Mouse (Mus musculus) neural tube, embryonic 12.5 days (tissue): ENCODE results near the gene Usp3. TPM values are rescaled to one million over a fixed set of nuclear protein-coding genes. Genes with fewer than 3 reads are reported as not detected.
A peak's percentile ranks its signal among the peaks of the same experiment; 100 is the strongest.

Source experiments
- ATAC-seq: fragments of 200-750 bp; cut with Nextera tagmentation; 2 replicates; pipeline ENCODE4 v1.8.0; 2017; ENCODE audit warnings: low read depth, mild to moderate bottlenecking, moderate TSS enrichment, moderate library complexity; ENCODE audit not compliant: low FRiP score
- H3K27ac ChIP-seq: fragments of 300-500 bp; sonication (generic); 2 replicates; pipeline ENCODE4 v1.5.1; 2016
- H3K27me3 ChIP-seq: fragments of 300-500 bp; sonication (generic); replicated peaks from 2 replicates; pipeline ENCODE4 v1.6.1; 2016; ENCODE audit warnings: mild to moderate bottlenecking
- H3K36me3 ChIP-seq: fragments of 300-500 bp; sonication (generic); 2 replicates; pipeline ENCODE4 v1.6.1; 2016; ENCODE audit warnings: mild to moderate bottlenecking
- H3K4me1 ChIP-seq: fragments of 300-500 bp; sonication (generic); 2 replicates; pipeline ENCODE4 v1.6.1; 2016
- H3K4me2 ChIP-seq: fragments of 300-500 bp; sonication (generic); replicated peaks from 2 replicates; pipeline ENCODE4 v1.6.1; 2016; ENCODE audit warnings: mild to moderate bottlenecking
- H3K4me3 ChIP-seq: fragments of 300-500 bp; sonication (generic); 2 replicates; pipeline ENCODE4 v1.5.1; 2016
- H3K9ac ChIP-seq: fragments of 300-500 bp; sonication (generic); 2 replicates; pipeline ENCODE4 v1.6.1; 2016; ENCODE audit warnings: mild to moderate bottlenecking
- H3K9me3 ChIP-seq: fragments of 300-500 bp; sonication (generic); 2 replicates; pipeline ENCODE4 v1.6.1; 2016; ENCODE audit warnings: mild to moderate bottlenecking
- WGBS: fragments of 180-500 bp; shearing (Covaris S2); methylation state at CpG from one replicate; pipeline ENCODE4 v1.1.7; 2016; 5-methylcytosine and 5-hydroxymethylcytosine counted together
- polyA plus RNA-seq: library from polyadenylated mRNA; unstranded; fragments of >200 nt; fragmentation: Nextera tagmentation; extraction: Ambion mirVana; gene quantifications from 2 replicates; pipeline ENCODE4 v1.2.1, GENCODE M21; 2016

Gene Usp3
- 93.9 and 99.8 TPM in 2 replicates for polyA plus RNA-seq

DNA sequence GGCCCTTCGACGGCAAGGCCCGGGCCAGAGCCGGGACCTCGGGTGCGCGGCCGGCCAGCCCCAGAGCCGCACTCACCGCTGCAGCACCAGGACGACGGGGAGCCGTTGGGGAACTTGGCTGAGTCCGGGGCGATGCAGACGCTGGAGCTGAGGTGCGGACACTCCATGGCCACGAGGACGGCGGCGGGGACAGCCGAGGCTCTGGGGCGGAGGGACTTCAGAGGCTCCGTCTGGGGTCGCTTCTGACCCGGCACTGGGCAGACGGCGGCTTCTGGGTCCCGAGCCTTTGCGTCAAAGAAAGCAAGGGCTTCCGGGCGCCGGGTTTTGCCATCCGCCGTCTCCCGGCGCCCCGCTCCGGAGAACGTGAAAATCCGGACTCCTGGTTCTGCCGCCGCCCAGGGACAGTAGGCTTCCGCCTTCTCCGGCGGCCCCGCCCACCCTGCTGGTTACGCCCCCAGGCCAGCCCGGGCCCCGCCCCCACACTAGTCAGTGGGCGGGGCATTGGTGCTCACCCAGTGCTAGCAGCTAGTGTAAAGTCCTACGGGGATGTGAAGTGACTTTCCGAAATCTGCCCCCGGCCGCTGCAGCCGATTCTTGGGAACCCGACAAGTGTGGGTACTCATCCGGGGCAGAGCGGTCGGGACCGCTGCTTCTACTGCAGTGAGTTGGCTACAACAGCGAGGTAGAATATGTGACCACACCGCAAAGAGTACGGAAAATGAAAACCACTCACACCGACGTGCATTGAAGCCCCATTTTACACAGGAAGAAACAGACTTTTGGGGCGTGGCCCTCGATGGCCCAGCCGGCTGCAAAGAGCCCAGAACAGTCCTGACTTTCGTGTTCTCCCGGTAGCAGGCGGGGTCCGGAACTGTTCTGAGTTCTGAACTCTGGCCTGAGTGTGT is at the start of gene Usp3:
Gene Usp3, minus strand, starts transcription at position 435 of the 905 bp plus-strand sequence.
- WGBS: under 1% methylated on average over 72 of the region's 73 CpGs
- Histone ChIP-seq H3K9me3 (no peaks in the 10 kb centered on the region), H3K4me2 (peak within 1 kb of the TSS; percentile 85), H3K9ac (peak within 1 kb of the TSS; percentile 99), H3K27ac (peak within 1 kb of the TSS; percentile 93), H3K27me3 (no peaks in the 10 kb centered on the region), H3K36me3 (no peaks in the 10 kb centered on the region), H3K4me3 (peak within 1 kb of the TSS; percentile 96), H3K4me1 (peaks cover 31% of the 10 kb centered on the region)
- ATAC-seq: peak; percentile 95

DNA sequence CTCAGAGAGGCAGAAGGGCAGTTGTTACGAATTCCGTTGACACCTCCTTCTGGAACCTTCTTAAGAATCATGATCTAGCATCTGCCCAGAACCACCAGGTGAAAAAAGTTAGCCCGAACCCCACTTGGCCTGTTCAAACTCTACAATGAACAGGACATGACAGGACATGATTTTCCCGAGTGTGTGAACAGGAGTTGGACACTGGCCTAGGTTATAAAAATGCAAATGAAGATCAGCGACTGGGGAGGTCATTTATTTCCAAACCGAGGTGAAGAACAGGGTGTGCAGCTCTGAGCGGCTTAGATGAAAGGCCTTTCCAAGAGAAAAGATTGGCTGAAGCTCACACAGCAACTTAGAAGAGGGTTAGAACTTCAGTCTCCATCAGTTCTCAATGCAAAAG is 47.5 kb upstream of the Usp3 start:
- H3K36me3 ChIP-seq: no peaks in the 10 kb centered on the region
- no peak overlapping the region for H3K9ac ChIP-seq
- WGBS: 55% methylated on average over 7 of the region's 7 CpGs
- H3K4me1 ChIP-seq: peaks cover 5% of the 10 kb centered on the region; the same call in 1 of the 2 replicates
- no peak for ATAC-seq
- H3K9me3 ChIP-seq: no peaks in the 10 kb centered on the region
- H3K27me3 ChIP-seq: no peaks in the 10 kb centered on the region
- H3K27ac ChIP-seq: no peak overlapping the region
- H3K4me3 ChIP-seq: no peak overlapping the region
- no peak overlapping the region for H3K4me2 ChIP-seq

GRCm38 (mm10) chr9:66639626-66640025 is 46.7 kb upstream of the Usp3 start:
- no peaks in the 10 kb centered on the region for H3K9me3 ChIP-seq
- no peak overlapping the region for H3K4me3 ChIP-seq
- peaks cover 5% of the 10 kb centered on the region; the same call in 1 of the 2 replicates for H3K4me1 ChIP-seq
- no peaks in the 10 kb centered on the region for H3K27me3 ChIP-seq
- 96% methylated on average over 2 of the region's 2 CpGs for WGBS
- no peaks in the 10 kb centered on the region for H3K36me3 ChIP-seq
- no peak for ATAC-seq
- no peak overlapping the region for H3K4me2 ChIP-seq
- no peak overlapping the region for H3K27ac ChIP-seq
- no peak overlapping the region for H3K9ac ChIP-seq

GRCm38 (mm10) chr9:66632441-66632840 is 39.5 kb upstream of the Usp3 start:
- no peak overlapping the region for H3K9ac ChIP-seq
- no peak overlapping the region for H3K4me2 ChIP-seq
- H3K27me3 ChIP-seq: no peaks in the 10 kb centered on the region
- H3K9me3 ChIP-seq: no peaks in the 10 kb centered on the region
- ATAC-seq: no peak
- H3K36me3 ChIP-seq: no peaks in the 10 kb centered on the region
- H3K27ac ChIP-seq: no peak overlapping the region
- no peak overlapping the region for H3K4me3 ChIP-seq
- H3K4me1 ChIP-seq: no peaks in the 10 kb centered on the region
- WGBS: 93% methylated on average over 1 of the region's 1 CpGs

- no peaks in the 10 kb centered on the region for H3K27me3 ChIP-seq
- no peak for ATAC-seq
- no peak overlapping the region for H3K4me3 ChIP-seq
- no peak overlapping the region for H3K4me2 ChIP-seq
- no peaks in the 10 kb centered on the region for H3K9me3 ChIP-seq
- no peaks in the 10 kb centered on the region for H3K4me1 ChIP-seq
- WGBS: 21% methylated on average over 1 of the region's 1 CpGs
- H3K36me3 ChIP-seq: no peaks in the 10 kb centered on the region
- H3K27ac ChIP-seq: no peak overlapping the region
- H3K9ac ChIP-seq: no peak overlapping the region
These were observed 38.0 kb upstream of the Usp3 start for GRCm38 (mm10) chr9:66630931-66631330.

GRCm38 (mm10) chr9:66626661-66627060 is 33.7 kb upstream of the Usp3 start:
- no peak for ATAC-seq
- Histone ChIP-seq H3K9ac (no peak overlapping the region), H3K36me3 (no peaks in the 10 kb centered on the region), H3K4me3 (no peak overlapping the region), H3K27ac (no peak overlapping the region), H3K27me3 (no peaks in the 10 kb centered on the region), H3K4me2 (no peak overlapping the region), H3K9me3 (no peaks in the 10 kb centered on the region), H3K4me1 (no peaks in the 10 kb centered on the region)
- WGBS: 86% methylated on average over 5 of the region's 5 CpGs

DNA sequence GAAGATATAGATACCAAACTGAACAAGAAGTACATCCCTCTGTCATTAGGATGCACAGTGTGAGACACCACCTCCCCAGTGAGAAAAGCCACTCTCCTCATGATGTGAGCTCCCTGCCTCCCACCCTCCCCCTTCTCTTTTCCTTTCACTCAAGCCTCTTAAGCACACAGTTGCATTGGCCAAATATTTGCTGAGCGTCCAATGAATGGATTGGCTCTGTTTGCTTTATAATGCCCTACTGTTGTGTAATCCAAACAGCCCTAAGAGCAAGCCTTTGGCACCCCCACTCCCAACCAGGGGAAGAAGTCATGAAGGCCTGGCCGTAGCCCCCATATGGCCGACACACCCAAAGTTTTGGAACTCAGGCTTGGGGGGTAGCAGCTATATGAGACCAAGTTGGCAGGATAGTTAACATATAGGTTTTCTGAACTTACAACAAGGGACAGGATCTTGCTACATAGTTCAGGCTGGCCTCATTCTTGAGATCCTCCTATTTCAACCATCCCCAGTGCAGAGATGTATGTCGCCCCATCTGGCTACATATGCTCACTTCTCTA is 33.1 kb upstream of the Usp3 start:
- Histone ChIP-seq H3K4me3 (no peak overlapping the region), H3K27ac (no peak overlapping the region), H3K4me1 (no peaks in the 10 kb centered on the region), H3K4me2 (no peak overlapping the region), H3K36me3 (no peaks in the 10 kb centered on the region), H3K9me3 (no peaks in the 10 kb centered on the region), H3K27me3 (no peaks in the 10 kb centered on the region), H3K9ac (no peak overlapping the region)
- ATAC-seq: no peak
- WGBS: 85% methylated on average over 4 of the region's 4 CpGs

DNA sequence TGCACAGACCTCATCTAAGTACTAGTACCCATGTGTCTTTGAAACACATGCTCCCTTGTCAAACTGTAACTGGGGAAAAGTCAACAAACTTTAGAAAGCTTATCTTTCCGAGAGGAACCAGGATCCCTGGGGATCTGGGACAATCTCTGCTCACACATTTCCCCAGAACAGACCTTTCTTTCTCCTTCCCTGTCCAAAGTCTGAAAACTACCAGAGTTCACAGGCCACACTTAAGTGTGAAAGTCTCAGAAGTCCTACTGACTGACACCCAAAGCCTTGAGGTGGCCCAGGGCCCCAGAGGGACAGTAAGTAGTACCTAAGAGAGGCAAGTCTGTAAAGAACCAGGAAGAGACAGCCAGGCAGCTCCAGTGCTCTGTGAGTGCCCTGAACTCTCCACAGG is 31.9 kb upstream of the Usp3 start:
- ATAC-seq: no peak
- 71% methylated on average over 1 of the region's 1 CpGs for WGBS
- no peak overlapping the region for H3K4me3 ChIP-seq
- 0 out of 2 replicates have a peak, but pooled peaks cover 5% of the 10 kb centered on the region for H3K4me1 ChIP-seq
- H3K36me3 ChIP-seq: no peaks in the 10 kb centered on the region
- no peak overlapping the region for H3K9ac ChIP-seq
- no peaks in the 10 kb centered on the region for H3K27me3 ChIP-seq
- no peaks in the 10 kb centered on the region for H3K9me3 ChIP-seq
- no peak overlapping the region for H3K4me2 ChIP-seq
- H3K27ac ChIP-seq: no peak overlapping the region

DNA sequence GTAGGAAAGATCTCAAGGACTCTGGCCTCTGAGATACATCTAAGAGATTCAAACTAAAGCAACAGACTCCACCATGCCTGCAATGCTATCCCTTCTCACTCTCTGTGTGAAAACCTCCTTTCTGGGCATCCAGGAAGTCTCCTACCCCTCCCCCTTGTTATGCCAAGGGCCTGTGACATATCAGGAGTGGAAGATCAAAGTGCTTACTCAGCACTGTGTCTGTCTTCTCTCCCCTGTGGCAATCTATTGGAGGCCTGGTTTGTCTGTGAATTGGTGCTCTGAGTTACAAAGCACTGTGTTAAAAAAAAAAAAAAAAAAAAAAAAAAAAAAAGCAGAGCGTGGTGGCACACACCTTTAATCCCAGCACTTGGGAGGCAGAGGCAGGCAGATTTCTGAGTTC is 30.7 kb upstream of the Usp3 start:
- no peak overlapping the region for H3K9ac ChIP-seq
- no peak overlapping the region for H3K4me2 ChIP-seq
- H3K27me3 ChIP-seq: no peaks in the 10 kb centered on the region
- no peaks in the 10 kb centered on the region for H3K9me3 ChIP-seq
- no peaks in the 10 kb centered on the region for H3K36me3 ChIP-seq
- H3K4me1 ChIP-seq: 0 out of 2 replicates have a peak, but pooled peaks cover 5% of the 10 kb centered on the region
- H3K4me3 ChIP-seq: no peak overlapping the region
- no peak for ATAC-seq
- 90% methylated on average over 1 of the region's 1 CpGs for WGBS
- H3K27ac ChIP-seq: no peak overlapping the region

DNA sequence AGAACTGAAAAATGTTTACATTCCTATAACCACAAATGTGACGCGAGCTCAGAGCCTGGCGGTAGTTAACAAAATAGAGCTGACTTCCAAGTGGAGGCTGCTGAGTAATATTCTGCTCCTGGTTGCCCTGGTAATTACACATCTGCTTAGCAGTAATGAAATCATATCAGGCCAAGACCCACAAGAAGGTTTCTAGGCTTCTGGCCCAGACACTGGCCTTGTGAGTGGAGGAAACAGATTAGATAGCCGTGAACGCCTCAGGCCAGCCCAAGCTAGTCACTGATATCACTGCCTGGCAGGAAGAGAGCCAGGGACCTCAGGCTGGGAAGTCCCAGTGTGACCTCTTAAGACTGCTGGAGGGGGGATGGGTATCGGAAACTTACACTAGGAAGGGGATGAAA is 27.6 kb upstream of the Usp3 start:
- Histone ChIP-seq H3K36me3 (no peaks in the 10 kb centered on the region), H3K9ac (no peak overlapping the region), H3K27me3 (no peaks in the 10 kb centered on the region), H3K9me3 (no peaks in the 10 kb centered on the region), H3K27ac (no peak overlapping the region), H3K4me3 (no peak overlapping the region), H3K4me2 (no peak overlapping the region), H3K4me1 (0 out of 2 replicates have a peak, but pooled peaks cover 5% of the 10 kb centered on the region)
- WGBS: 60% methylated on average over 6 of the region's 6 CpGs
- ATAC-seq: no peak

DNA sequence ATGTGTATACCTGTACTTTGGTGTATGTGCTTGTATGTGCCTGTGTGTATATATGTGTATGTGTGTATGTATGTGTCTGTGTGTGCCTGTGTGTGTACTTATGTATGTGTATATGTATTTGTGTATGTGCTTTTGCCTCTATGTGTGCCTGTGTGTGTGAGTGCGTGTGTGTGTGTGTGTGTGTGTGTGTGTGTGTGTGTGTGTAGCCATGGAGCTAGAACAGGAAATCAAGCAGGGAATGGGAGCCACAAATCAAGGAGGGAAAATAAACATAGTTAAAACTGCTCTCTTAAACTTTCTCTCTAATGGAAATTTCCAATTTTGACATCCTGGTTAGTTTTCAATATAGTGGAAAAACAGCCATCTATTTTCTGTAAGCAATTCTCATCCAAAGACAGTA is 27.1 kb upstream of the Usp3 start:
- WGBS: 68% methylated on average over 1 of the region's 1 CpGs
- ATAC-seq: no peak

DNA sequence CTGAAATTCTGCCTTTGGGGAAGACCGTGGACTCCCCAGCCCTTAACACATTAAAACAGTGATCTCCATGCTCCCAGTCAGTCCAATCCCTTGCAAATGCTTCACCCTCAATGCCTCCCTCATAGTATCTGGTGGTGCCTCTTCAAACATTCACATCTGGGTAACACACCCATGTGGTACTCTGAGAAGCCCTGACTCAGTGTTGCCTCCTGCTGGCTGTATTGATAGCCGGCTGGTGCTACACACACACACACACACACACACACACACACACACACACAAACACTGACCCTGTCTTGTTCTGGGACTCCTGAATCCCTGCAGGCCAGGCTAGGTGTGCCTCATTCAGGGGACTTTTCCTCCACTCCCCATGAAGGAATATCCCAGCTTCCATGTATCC is 24.9 kb upstream of the Usp3 start:
- Histone ChIP-seq H3K27ac (no peak overlapping the region), H3K9ac (no peak overlapping the region), H3K27me3 (no peaks in the 10 kb centered on the region), H3K4me3 (no peak overlapping the region), H3K4me1 (0 out of 2 replicates have a peak, but pooled peaks cover 5% of the 10 kb centered on the region), H3K4me2 (no peak overlapping the region), H3K9me3 (no peaks in the 10 kb centered on the region), H3K36me3 (no peaks in the 10 kb centered on the region)
- 91% methylated on average over 2 of the region's 2 CpGs for WGBS
- ATAC-seq: no peak

More for the DNA sequence above, 27.1 kb upstream of the Usp3 start:
- Histone ChIP-seq H3K36me3 (no peaks in the 10 kb centered on the region), H3K9ac (no peak overlapping the region), H3K9me3 (no peaks in the 10 kb centered on the region), H3K4me3 (no peak overlapping the region), H3K27ac (no peak overlapping the region), H3K4me2 (no peak overlapping the region), H3K4me1 (0 out of 2 replicates have a peak, but pooled peaks cover 5% of the 10 kb centered on the region), H3K27me3 (no peaks in the 10 kb centered on the region)
